Mouse (Mus musculus) lung, postnatal 0 days (tissue): ENCODE results near the gene Gpat3.

Source experiments
- CTCF ChIP-seq: IDR thresholded peaks from 2 replicates; pipeline ENCODE4 v1.5.1; 2016; ENCODE audit warnings: antibody characterized with exemption, mild to moderate bottlenecking
- EP300 ChIP-seq: IDR thresholded peaks from 2 replicates; pipeline ENCODE4 v1.6.1; 2016; ENCODE audit warnings: antibody characterized with exemption, mild to moderate bottlenecking, control low read depth

DNA sequence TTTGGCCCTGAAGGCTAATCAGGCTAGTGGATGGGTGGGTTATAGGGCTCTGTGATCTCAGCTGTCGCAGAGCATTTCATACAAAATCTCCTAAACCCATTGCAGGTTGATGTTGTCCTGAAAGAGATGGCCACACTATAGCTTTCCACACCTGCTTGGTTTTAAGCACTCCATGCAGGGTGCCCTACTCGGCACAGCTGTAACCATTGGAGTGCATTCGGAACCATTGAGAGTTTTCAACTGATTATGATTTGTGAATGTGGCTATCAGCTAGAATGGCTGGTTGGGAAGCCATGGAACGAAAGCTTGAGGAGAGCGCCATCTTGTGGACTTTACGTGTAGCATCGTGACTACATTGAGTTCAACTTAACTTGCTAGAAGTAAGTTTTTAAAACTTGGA is 69.5 kb downstream of the Gpat3 start:
- TF ChIP-seq CTCF, result peak; percentile 89
- no peak for TF ChIP-seq EP300
